Mouse (Mus musculus) ovary, adult 2 months (tissue): Measurements from ENCODE around the gene Snx10. TPM values are rescaled to one million over a fixed set of nuclear protein-coding genes. Genes with fewer than 3 reads are reported as not detected.

ENCODE experiments used
- polyA plus RNA-seq: library from polyadenylated mRNA; depleted of rRNA; stranded (reverse); fragments of >200 nt; gene quantifications from 2 replicates; pipeline ENCODE4 v1.2.3, GENCODE M21; 2012; rRNA removed

Snx10 gene
- 1.3 and 1.6 TPM in 2 replicates for polyA plus RNA-seq

GRCm38 (mm10) chr6:51523807-51524320, at the start of gene Snx10:
Gene Snx10, plus strand, starts transcription at chr6:51523901.

Other genes with a start within 250 kb of the Snx10 start
- gene Nfe2l3, start 91.2 kb upstream of the Snx10 start, polyA plus RNA-seq, result 2.0 and 2.4 TPM in 2 replicates
- gene Hnrnpa2b1, start 54.0 kb upstream of the Snx10 start, polyA plus RNA-seq, result 34.8 and 37.7 TPM in 2 replicates
- 6.3 and 9.2 TPM in 2 replicates for gene Cbx3, start 53.5 kb upstream of the Snx10 start, polyA plus RNA-seq